ENCODE assay signal across 11 mouse cellular contexts in genomic region chr4:41387755-41388469, GRCm38 (mm10). TPM values are rescaled to one million over a fixed set of nuclear protein-coding genes. Genes with fewer than 3 reads are reported as not detected.
DNase-seq lines count a peak whose midpoint lies in the region; ATAC-seq and TF ChIP-seq lines count a peak whose summit lies in the region.
"Had no signal": no experiment of that assay in that cellular context is flagged by ENCODE, and none has a peak within 500 bp of the region (broad histone marks: within the 10 kb centered on the region; RNA-seq: fewer than 3 reads in every experiment).

No protein-coding gene starts in this region.

- peaks cover 90% of the 10 kb centered on the region for H3K36me3 ChIP-seq in G1E (replicated peaks)
- H3K36me3 ChIP-seq in heart, embryonic 13.5 days: peaks cover 84% of the 10 kb centered on the region
- H3K36me3 ChIP-seq in neural tube, embryonic 15.5 days: peaks cover 52% of the 10 kb centered on the region

- WGBS in bone marrow, adult 2 months: 75% methylated on average over 7 of the region's 7 CpGs
- 72% methylated on average over 7 of the region's 7 CpGs for WGBS in heart, embryonic 13.5 days
- 84% methylated on average over 7 of the region's 7 CpGs for WGBS in neural tube, embryonic 15.5 days

- no peaks in the 10 kb centered on the region for H3K27me3 ChIP-seq in G1E (ENCODE audit: insufficient read depth, low read length)
- no peaks in the 10 kb centered on the region for H3K27me3 ChIP-seq in heart, embryonic 13.5 days (replicated peaks)
- no peaks in the 10 kb centered on the region for H3K27me3 ChIP-seq in neural tube, embryonic 15.5 days (replicated peaks)

- no peak for TF ChIP-seq CTCF in G1E (IDR thresholded peaks at IDR 0.05; ENCODE audit: low read depth, low read length)
- TF ChIP-seq CTCF in bone marrow, adult 2 months (IDR thresholded peaks at IDR 0.05; ENCODE audit: control insufficient read depth, insufficient read depth, low read length): no peak

- no peak for TF ChIP-seq POLR2A in bone marrow, adult 2 months (IDR thresholded peaks at IDR 0.05; ENCODE audit: borderline replicate concordance, control insufficient read depth, low read depth, low read length)

- H3K27ac ChIP-seq in bone marrow, adult 2 months (ENCODE audit: control insufficient read depth, insufficient read depth, low read depth, low read length, poor library complexity): peak overlapping the region; percentile 37; the same call in 1 of the 2 replicates
- H3K27ac ChIP-seq in heart, embryonic 13.5 days (replicated peaks): peak overlapping the region; percentile 57
- H3K27ac ChIP-seq in neural tube, embryonic 15.5 days (replicated peaks): no peak overlapping the region

- no peaks in the 10 kb centered on the region for H3K9me3 ChIP-seq in G1E (replicated peaks)
- H3K9me3 ChIP-seq in heart, embryonic 13.5 days: no peaks in the 10 kb centered on the region
- H3K9me3 ChIP-seq in neural tube, embryonic 15.5 days (replicated peaks): no peaks in the 10 kb centered on the region

- peaks cover 30% of the 10 kb centered on the region for H3K4me1 ChIP-seq in G1E (ENCODE audit: insufficient read depth, low read depth, low read length)
- H3K4me1 ChIP-seq in bone marrow, adult 2 months (ENCODE audit: control insufficient read depth, insufficient read depth, low read length): peaks cover 2% of the 10 kb centered on the region
- peaks cover 8% of the 10 kb centered on the region for H3K4me1 ChIP-seq in heart, embryonic 13.5 days
- H3K4me1 ChIP-seq in neural tube, embryonic 15.5 days: no peaks in the 10 kb centered on the region

- no peak overlapping the region for H3K4me3 ChIP-seq in G1E (ENCODE audit: low read depth, low read length)
- H3K4me3 ChIP-seq in bone marrow, adult 2 months (replicated peaks; ENCODE audit: control insufficient read depth, low read depth, low read length): no peak overlapping the region
- peak overlapping the region; percentile 27 for H3K4me3 ChIP-seq in heart, embryonic 13.5 days
- no peak overlapping the region for H3K4me3 ChIP-seq in neural tube, embryonic 15.5 days (replicated peaks)

- no peak; the same call in 1 of the 2 replicates for ATAC-seq in G1E (ENCODE audit: extremely low read depth, insufficient number of reproducible peaks, low FRiP score, poor library complexity, severe bottlenecking)
- peak; percentile 42; the same call in 1 of the 2 replicates for ATAC-seq in heart, embryonic 13.5 days (ENCODE audit: extremely low read depth, insufficient number of reproducible peaks, low FRiP score, low TSS enrichment)
- ATAC-seq in megakaryocyte progenitor cell, adult 5-6 weeks (replicated peaks; ENCODE audit: poor library complexity): peak; percentile 85
- no peak for ATAC-seq in neural tube, embryonic 15.5 days (ENCODE audit: low FRiP score)

- DNase-seq in G1E (ENCODE audit: low spot score): peak; percentile 30
- no peak for DNase-seq in cerebellum, adult 11-12 months
- no peak for DNase-seq in embryo, embryonic 10.5 days (ENCODE audit: low spot score)
- DNase-seq: adrenal gland, adult 2 months; layer of hippocampus, postnatal 36 days; lung, postnatal 10 days; right cerebral cortex, postnatal 14 days had no signal

- peak overlapping the region; percentile 49 for H3K4me2 ChIP-seq in heart, embryonic 13.5 days
- H3K4me2 ChIP-seq in neural tube, embryonic 15.5 days: no peak overlapping the region

- 0 out of 2 replicates have a peak overlapping the region, but pooled peaks have one; percentile 7 for H3K9ac ChIP-seq in heart, embryonic 13.5 days
- no peak overlapping the region for H3K9ac ChIP-seq in neural tube, embryonic 15.5 days (replicated peaks)

RNA-seq across cellular contexts. Expression of gene Ubap1, which starts 39.1 kb away (rescaled TPM):
- total RNA-seq in G1E (2014; fragmentation: Nextera tagmentation): 25.1 and 39.2 TPM in 2 replicates
- total RNA-seq in G1E (2017): 27.5 and 30.4 TPM in 2 replicates
- polyA plus RNA-seq in G1E (2012): 18.3 and 19.0 TPM in 2 replicates
- 37.4 and 67.8 TPM in 2 replicates for polyA plus RNA-seq in bone marrow, adult 2 months (2011; ENCODE audit: insufficient read depth, insufficient read length, low replicate concordance, missing spikeins)
- polyA plus RNA-seq in heart, embryonic 13.5 days (2015; fragmentation: Nextera tagmentation; extraction: Ambion mirVana): 40.1 and 46.2 TPM in 2 replicates
- 21.1 and 28.6 TPM in 2 replicates for total RNA-seq in megakaryocyte progenitor cell, adult 5-6 weeks (2015)
- total RNA-seq in megakaryocyte progenitor cell, adult 5-6 weeks (2017): 23.2 and 27.4 TPM in 2 replicates
- polyA plus RNA-seq in neural tube, embryonic 15.5 days (2015; fragmentation: Nextera tagmentation; extraction: Ambion mirVana): 68.1 and 69.3 TPM in 2 replicates

Comparison
In these comparisons a context has a peak if more than half of its experiments do, and no peak if none do; other contexts are left out.
1. ATAC-seq: peak in heart, embryonic 13.5 days (single experiment) and megakaryocyte progenitor cell, adult 5-6 weeks (single experiment); none in G1E (single experiment) and neural tube, embryonic 15.5 days (single experiment).